Mouse (Mus musculus) left cerebral cortex, adult 2 months (tissue): ENCODE data around the gene Il12rb1. TPM values are rescaled to one million over a fixed set of nuclear protein-coding genes. Genes with fewer than 3 reads are reported as not detected.

Source experiments
- DNase-seq, 2 experiments: peaks; one replicate each; pipeline ENCODE4 v3.0.0; 2021 to 2022; ENCODE audit warnings: low spot score in 2 of 2, mixed read lengths in 1 of 2; ENCODE audit errors: extremely low spot score in 1 of 2
- H3K27ac ChIP-seq: fragments of 200-600 bp; 2 replicates; pipeline ENCODE4 v1.8.1; 2022
- H3K4me3 ChIP-seq: fragments of 200-600 bp; 2 replicates; pipeline ENCODE4 v1.8.1; 2022
- CTCF ChIP-seq: fragments of 200-600 bp; IDR thresholded peaks from 2 replicates; pipeline ENCODE4 v1.8.1; 2022; ENCODE audit warnings: antibody characterized with exemption, mild to moderate bottlenecking, moderate library complexity
- intact Hi-C: fragments of 180-260 bp; cut with DNase I; formaldehyde crosslinking; loops from one replicate; pipeline ENCODE4 v1.15.1; 2025
- total RNA-seq, 2 experiments: library from RNA; stranded (reverse); gene quantifications; 2 replicates each; pipeline ENCODE4 v1.2.3; 2021

Gene Il12rb1
- total RNA-seq, 2 experiments from 2014 or later, result 0.77 to 0.82 TPM

GRCm38 (mm10) chr8:70845108-70845507, 36.9 kb downstream of the Il12rb1 start:
- Histone ChIP-seq H3K4me3 (no peak overlapping the region), H3K27ac (no peak overlapping the region)
- DNase-seq, result no peak
- intact Hi-C loops, result no loop called here
- no peak for TF ChIP-seq CTCF

- Histone ChIP-seq H3K4me3 (no peak overlapping the region), H3K27ac (no peak overlapping the region)
- intact Hi-C loops, result no loop called here
- peak; percentile 19 for TF ChIP-seq CTCF
- DNase-seq, result no peak
Observed at GRCm38 (mm10) chr8:70846371-70847154, 38.3 kb downstream of the Il12rb1 start.

GRCm38 (mm10) chr8:70849333-70849990, 41.2 kb downstream of the Il12rb1 start:
- no peak for TF ChIP-seq CTCF
- intact Hi-C loops, result no loop called here
- H3K4me3 ChIP-seq, result no peak overlapping the region
- DNase-seq, result no peak
- H3K27ac ChIP-seq, result no peak overlapping the region

- Histone ChIP-seq H3K27ac (no peak overlapping the region), H3K4me3 (no peak overlapping the region)
- intact Hi-C loops, result no loop called here
- TF ChIP-seq CTCF, result no peak
- no peak for DNase-seq
Observed at GRCm38 (mm10) chr8:70850132-70850845, 42.0 kb downstream of the Il12rb1 start.

- no peak overlapping the region for H3K27ac ChIP-seq
- no peak for DNase-seq
- TF ChIP-seq CTCF, result no peak
- intact Hi-C loops, result no loop called here
- H3K4me3 ChIP-seq, result no peak overlapping the region
Observed at GRCm38 (mm10) chr8:70850947-70851346, 42.7 kb downstream of the Il12rb1 start.

- Histone ChIP-seq H3K27ac (no peak overlapping the region), H3K4me3 (no peak overlapping the region)
- DNase-seq, result no peak
- TF ChIP-seq CTCF, result no peak
- intact Hi-C loops, result no loop called here
Observed at GRCm38 (mm10) chr8:70851837-70852236, 43.6 kb downstream of the Il12rb1 start.

GRCm38 (mm10) chr8:70852595-70853231, 44.5 kb downstream of the Il12rb1 start:
- no peak for DNase-seq
- intact Hi-C loops, result no loop called here
- Histone ChIP-seq H3K4me3 (no peak overlapping the region), H3K27ac (no peak overlapping the region)
- no peak for TF ChIP-seq CTCF

- H3K27ac ChIP-seq, result no peak overlapping the region
- no peak overlapping the region for H3K4me3 ChIP-seq
- intact Hi-C loops, result no loop called here
- DNase-seq, result no peak
- no peak for TF ChIP-seq CTCF
Observed at GRCm38 (mm10) chr8:70853863-70854262, 45.6 kb downstream of the Il12rb1 start.

GRCm38 (mm10) chr8:70856028-70856427, 47.8 kb downstream of the Il12rb1 start:
- intact Hi-C loops, result no loop called here
- DNase-seq, result no peak
- Histone ChIP-seq H3K4me3 (peak overlapping the region; percentile 59), H3K27ac (no peak overlapping the region)
- no peak for TF ChIP-seq CTCF

- no peak for TF ChIP-seq CTCF
- DNase-seq, result peak; percentile 80 to 81
- Histone ChIP-seq H3K4me3 (peak overlapping the region; percentile 59), H3K27ac (peak overlapping the region; percentile 65)
- intact Hi-C loops, result no loop called here
Observed at GRCm38 (mm10) chr8:70856541-70857197, 48.4 kb downstream of the Il12rb1 start.

- no peak overlapping the region for H3K4me3 ChIP-seq
- intact Hi-C loops, result no loop called here
- H3K27ac ChIP-seq, result no peak overlapping the region
- no peak for TF ChIP-seq CTCF
- DNase-seq, result no peak
Observed at GRCm38 (mm10) chr8:70857516-70857915, 49.3 kb downstream of the Il12rb1 start.
